Mouse (Mus musculus) heart, adult 2 months (tissue): Measurements from ENCODE around the gene Olfr97. TPM values are rescaled to one million over a fixed set of nuclear protein-coding genes. Genes with fewer than 3 reads are reported as not detected.
A peak's percentile ranks its signal among the peaks of the same experiment; 100 is the strongest.

Experiments used
- DNase-seq, 2 experiments: peaks; one replicate each; pipeline ENCODE4 v3.0.0; 2021
- H3K27ac ChIP-seq: fragments of 200-600 bp; 2 replicates; pipeline ENCODE4 v1.8.1; 2022
- H3K27me3 ChIP-seq: fragments of 200-500 bp; 2 replicates; pipeline ENCODE4 v1.6.1; 2012; ENCODE audit warnings: mild to moderate bottlenecking, low read length, inconsistent platforms, mixed read lengths; ENCODE audit not compliant: control insufficient read depth, insufficient read depth
- H3K36me3 ChIP-seq: fragments of 200-500 bp; 2 replicates; pipeline ENCODE4 v1.6.1; 2012; ENCODE audit warnings: low read length, inconsistent platforms; ENCODE audit not compliant: control insufficient read depth, insufficient read depth
- H3K4me1 ChIP-seq: fragments of 200-500 bp; 2 replicates; pipeline ENCODE4 v1.6.1; 2011; ENCODE audit warnings: low read length; ENCODE audit not compliant: control insufficient read depth, insufficient read depth
- H3K4me3 ChIP-seq: fragments of 200-600 bp; 2 replicates; pipeline ENCODE4 v1.8.1; 2022
- H3K79me2 ChIP-seq: fragments of 200-500 bp; replicated peaks from 2 replicates; pipeline ENCODE4 v1.6.1; 2012; ENCODE audit warnings: mild to moderate bottlenecking, inconsistent platforms, low read length, moderate library complexity, mixed read lengths; ENCODE audit not compliant: control insufficient read depth, insufficient read depth
- H3K9ac ChIP-seq: fragments of 200-500 bp; 2 replicates; pipeline ENCODE4 v1.6.1; 2012; ENCODE audit warnings: low read depth, mild to moderate bottlenecking, control low read depth, inconsistent platforms, low read length, mixed read lengths
- CTCF ChIP-seq: fragments of 200-600 bp; IDR thresholded peaks from 2 replicates; pipeline ENCODE4 v1.8.1; 2022; ENCODE audit warnings: antibody characterized with exemption, mild to moderate bottlenecking, moderate library complexity
- EP300 ChIP-seq: fragments of 200-500 bp; IDR thresholded peaks from 2 replicates; pipeline ENCODE4 v1.6.1; 2011; ENCODE audit warnings: low read depth, low read length, control low read depth; ENCODE audit not compliant: insufficient read depth
- POLR2A ChIP-seq: fragments of 200-500 bp; IDR thresholded peaks from 2 replicates; pipeline ENCODE4 v1.6.1; 2011; ENCODE audit warnings: mild to moderate bottlenecking, low read depth, low read length, control low read depth; ENCODE audit not compliant: insufficient read depth
- WGBS: fragments of 180-500 bp; shearing (Covaris S2); methylation state at CpG from one replicate; pipeline ENCODE4 v1.1.7; 2018; 5-methylcytosine and 5-hydroxymethylcytosine counted together
- intact Hi-C: fragments of 180-260 bp; cut with DNase I; formaldehyde crosslinking; loops from one replicate; pipeline ENCODE4 v1.15.1; 2025
- polyA plus RNA-seq: library from polyadenylated mRNA; depleted of rRNA; stranded (reverse); fragments of >200 nt; gene quantifications from 2 replicates; pipeline ENCODE4 v1.2.3, GENCODE M21; 2012
- total RNA-seq, 2 experiments: library from RNA; stranded (reverse); gene quantifications; 2 replicates each; pipeline ENCODE4 v1.2.3; 2021

Gene Olfr97
- total and polyA plus RNA-seq, 3 experiments = not detected

GRCm38 (mm10) chr17:37270058-37270701 is 33.0 kb upstream of the Olfr97 start, which contains the start of gene H2-M3:
TSS of gene H2-M3 (plus strand) at chr17:37270220.
- peak; percentile 91 to 92 for DNase-seq
- no peak for TF ChIP-seq CTCF
- no peak for TF ChIP-seq EP300
- TF ChIP-seq POLR2A = peak; percentile 52
- no peaks in the 10 kb centered on the region for H3K36me3 ChIP-seq
- H3K79me2 ChIP-seq = no peaks in the 10 kb centered on the region
- peak within 1 kb of the TSS; percentile 79 for H3K4me3 ChIP-seq
- peak within 1 kb of the TSS; percentile 70 for H3K9ac ChIP-seq
- intact Hi-C loops = no loop called here
- peak within 1 kb of the TSS; percentile 88 for H3K27ac ChIP-seq
- no peaks in the 10 kb centered on the region for H3K27me3 ChIP-seq
- 2% methylated on average over 26 of the region's 26 CpGs for WGBS
- H3K4me1 ChIP-seq = no peaks in the 10 kb centered on the region; the same call in 1 of the 2 replicates

GRCm38 (mm10) chr17:37263626-37264025 is 26.5 kb upstream of the Olfr97 start, which contains the start of gene Olfr98:
TSS of gene Olfr98 (minus strand) at chr17:37263749.
- Histone ChIP-seq H3K79me2 (no peaks in the 10 kb centered on the region), H3K27me3 (no peaks in the 10 kb centered on the region), H3K36me3 (no peaks in the 10 kb centered on the region), H3K27ac (no peak within 1 kb of the TSS), H3K4me1 (no peaks in the 10 kb centered on the region), H3K9ac (no peak within 1 kb of the TSS), H3K4me3 (no peak within 1 kb of the TSS)
- no peak for DNase-seq
- intact Hi-C loops = no loop called here
- 57% methylated on average over 1 of the region's 1 CpGs for WGBS
- no peak for TF ChIP-seq CTCF
- TF ChIP-seq EP300 = no peak
- TF ChIP-seq POLR2A = no peak

- H3K27ac ChIP-seq = no peak overlapping the region
- 12% methylated on average over 1 of the region's 1 CpGs for WGBS
- no peak overlapping the region for H3K4me3 ChIP-seq
- no peaks in the 10 kb centered on the region for H3K4me1 ChIP-seq
- intact Hi-C loops = no loop called here
- no peak for TF ChIP-seq EP300
- TF ChIP-seq CTCF = peak; percentile 49
- H3K79me2 ChIP-seq = no peaks in the 10 kb centered on the region
- H3K27me3 ChIP-seq = no peaks in the 10 kb centered on the region
- no peak for DNase-seq
- H3K36me3 ChIP-seq = no peaks in the 10 kb centered on the region
- H3K9ac ChIP-seq = no peak overlapping the region
Measured at GRCm38 (mm10) chr17:37250544-37250943, 13.4 kb upstream of the Olfr97 start.

GRCm38 (mm10) chr17:37249460-37249859 is 12.3 kb upstream of the Olfr97 start:
- Histone ChIP-seq H3K27me3 (no peaks in the 10 kb centered on the region), H3K4me1 (no peaks in the 10 kb centered on the region), H3K79me2 (no peaks in the 10 kb centered on the region), H3K9ac (no peak overlapping the region), H3K36me3 (no peaks in the 10 kb centered on the region), H3K4me3 (no peak overlapping the region), H3K27ac (no peak overlapping the region)
- no peak for DNase-seq
- TF ChIP-seq EP300 (no peak), CTCF (no peak), POLR2A (no peak)
- intact Hi-C loops = no loop called here

GRCm38 (mm10) chr17:37246715-37247114 is 9.6 kb upstream of the Olfr97 start:
- Histone ChIP-seq H3K4me1 (no peaks in the 10 kb centered on the region), H3K36me3 (no peaks in the 10 kb centered on the region), H3K9ac (no peak overlapping the region), H3K27ac (no peak overlapping the region), H3K79me2 (no peaks in the 10 kb centered on the region), H3K4me3 (no peak overlapping the region), H3K27me3 (no peaks in the 10 kb centered on the region)
- 19% methylated on average over 5 of the region's 5 CpGs for WGBS
- DNase-seq = peak in 1 of 2 experiments; percentile 21
- intact Hi-C loops = no loop called here
- TF ChIP-seq CTCF (no peak), EP300 (no peak), POLR2A (no peak)

- no peak overlapping the region for H3K27ac ChIP-seq
- intact Hi-C loops = no loop called here
- no peak for TF ChIP-seq EP300
- TF ChIP-seq POLR2A = no peak
- TF ChIP-seq CTCF = no peak
- H3K4me1 ChIP-seq = no peaks in the 10 kb centered on the region
- no peak for DNase-seq
- no peaks in the 10 kb centered on the region for H3K79me2 ChIP-seq
- no peaks in the 10 kb centered on the region for H3K36me3 ChIP-seq
- no peak overlapping the region for H3K9ac ChIP-seq
- no peak overlapping the region for H3K4me3 ChIP-seq
- no peaks in the 10 kb centered on the region for H3K27me3 ChIP-seq
- WGBS = 44% methylated on average over 3 of the region's 3 CpGs
Measured at GRCm38 (mm10) chr17:37242198-37242597, 5.1 kb upstream of the Olfr97 start.
